Mouse (Mus musculus): Measurements from ENCODE around the gene Neu3.
"Not testable (repeated sequence)": the region's sequence is repeated elsewhere in the genome, so short reads cannot be mapped to it uniquely, and the experiment has no call there.

Neu3 gene

DNA sequence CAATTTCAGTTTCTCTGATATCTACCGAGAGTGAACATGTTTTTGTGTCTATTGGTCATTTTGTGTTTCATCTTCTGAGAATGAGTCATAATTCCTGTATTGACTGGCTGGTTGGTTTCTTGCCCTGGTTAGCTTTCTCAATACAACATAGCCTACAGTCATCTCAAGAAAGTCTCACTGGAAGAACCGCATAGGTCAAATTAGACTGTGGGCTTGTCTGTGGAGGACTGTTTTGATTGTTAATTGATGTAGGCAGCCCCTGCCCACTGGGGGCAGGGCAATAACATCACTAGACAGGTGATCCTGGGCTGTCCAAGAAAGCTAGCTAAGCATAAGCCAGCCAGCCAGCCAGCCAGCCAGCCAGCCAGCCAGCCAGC is 5.6 kb upstream of the Neu3 start:
- DNase-seq (ENCODE audit: low read depth): no peak

DNA sequence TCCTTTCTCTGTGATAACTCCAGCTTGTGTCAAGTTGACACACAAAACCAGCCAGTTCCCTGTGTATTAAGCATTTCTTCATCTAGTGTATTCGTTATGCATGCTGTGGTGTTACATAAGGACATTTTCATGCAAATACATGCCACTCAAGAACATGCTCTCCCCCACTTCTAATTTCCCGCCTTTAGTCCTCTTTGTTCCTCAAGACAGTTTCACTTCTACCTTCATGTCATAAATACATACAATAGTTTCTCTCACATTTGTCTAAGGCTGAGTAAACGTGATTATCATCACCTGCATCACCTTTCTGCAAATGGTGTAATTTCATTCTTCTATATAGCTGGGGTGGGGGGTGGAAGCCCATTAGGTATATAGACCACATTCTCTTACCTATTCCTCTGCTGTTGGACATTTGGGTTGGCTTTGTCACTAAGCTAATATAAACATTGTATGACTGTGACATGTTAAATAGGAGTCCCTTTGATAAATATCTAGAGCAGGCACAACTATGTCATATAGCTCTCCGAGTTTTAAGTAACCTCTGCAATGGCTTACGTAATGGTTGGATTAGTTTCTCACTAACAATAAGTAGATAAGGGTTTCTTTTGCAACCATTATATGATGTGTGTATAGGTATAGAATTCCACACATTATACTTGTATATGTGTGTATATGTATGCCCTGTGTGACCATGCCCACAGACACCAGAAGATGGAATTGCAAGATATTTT is 5.1 kb upstream of the Neu3 start:
- no peak for DNase-seq (ENCODE audit: low read depth)

DNA sequence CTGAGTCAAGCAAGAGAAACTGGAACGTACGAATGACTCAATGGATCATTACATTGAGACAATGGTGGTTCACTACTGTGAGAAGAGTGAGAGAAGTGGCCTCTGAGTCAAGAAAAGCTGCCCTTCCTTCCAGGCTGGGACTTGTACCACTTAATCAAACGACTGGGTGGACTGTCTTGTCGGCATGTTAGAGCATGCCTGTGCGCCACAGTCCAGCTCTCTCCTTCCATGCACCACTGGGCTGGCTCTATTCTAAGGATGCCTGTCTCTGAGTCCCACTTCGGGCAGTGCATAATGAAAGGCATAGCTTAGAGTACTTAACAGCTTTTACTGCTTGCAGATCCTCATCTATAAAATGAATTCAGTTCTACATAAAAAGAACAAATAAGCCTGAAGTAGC is 2.1 kb downstream of the Neu3 start:
- no peak for DNase-seq (ENCODE audit: low read depth)

DNA sequence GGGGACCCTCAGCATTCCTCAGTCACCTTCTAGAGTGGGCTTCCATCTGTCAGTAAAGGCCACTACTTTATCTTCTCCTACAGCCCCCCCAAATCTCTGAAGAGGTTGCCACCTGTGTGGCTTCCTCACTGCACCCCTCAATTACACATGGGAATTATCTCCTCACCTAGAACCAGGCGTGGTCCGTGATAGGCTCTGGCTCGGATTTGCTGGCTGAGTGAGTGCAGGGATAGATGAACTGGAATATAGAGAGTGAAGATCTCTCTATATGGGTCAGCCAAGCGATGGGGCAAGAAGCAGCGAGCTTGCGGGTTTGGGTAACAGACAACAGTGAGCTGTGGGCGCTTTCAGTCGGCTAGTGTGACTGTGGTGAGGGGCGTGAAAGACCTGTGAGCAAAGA is 2.7 kb downstream of the Neu3 start:
- DNase-seq (ENCODE audit: low read depth): no peak

DNA sequence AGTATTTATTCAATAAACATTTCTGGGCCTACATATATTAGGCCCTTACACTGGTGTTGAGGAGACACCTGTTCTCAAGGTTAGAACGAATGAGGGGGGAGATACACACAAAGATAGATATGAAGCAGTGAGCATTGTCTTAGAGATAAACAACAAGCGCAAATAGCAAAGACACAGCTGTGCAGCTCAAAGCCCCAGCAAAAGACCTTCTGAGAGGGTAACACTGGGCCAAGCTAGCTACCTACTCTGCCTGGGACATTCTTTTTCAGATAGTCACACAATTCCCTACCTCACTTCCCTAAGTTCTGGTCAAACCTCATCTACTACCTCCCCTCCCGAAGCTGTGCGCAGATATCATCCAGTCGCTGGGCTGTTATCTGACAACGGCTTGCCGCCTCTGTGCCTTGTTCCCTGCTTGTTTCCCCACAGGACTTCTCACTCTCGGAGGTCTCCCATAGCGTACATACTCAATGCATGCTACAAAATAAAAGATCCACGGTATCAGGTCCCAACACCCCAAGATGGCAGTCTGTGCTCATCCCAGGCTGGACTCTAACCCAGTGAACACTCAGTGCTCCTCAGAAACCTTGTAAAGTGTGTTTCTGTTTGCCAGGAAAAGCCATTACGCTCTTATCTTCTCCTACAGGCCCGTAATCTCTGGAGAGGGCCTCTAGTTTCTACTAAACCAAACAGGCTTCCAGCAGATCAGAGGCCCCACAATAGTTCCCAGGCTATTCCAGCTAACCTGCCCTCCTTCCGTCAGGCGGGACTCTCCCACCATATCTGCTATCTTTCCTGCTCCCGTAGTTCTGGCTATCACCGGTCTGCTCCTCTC is 3.4 kb downstream of the Neu3 start:
- DNase-seq (ENCODE audit: low read depth): no peak

DNA sequence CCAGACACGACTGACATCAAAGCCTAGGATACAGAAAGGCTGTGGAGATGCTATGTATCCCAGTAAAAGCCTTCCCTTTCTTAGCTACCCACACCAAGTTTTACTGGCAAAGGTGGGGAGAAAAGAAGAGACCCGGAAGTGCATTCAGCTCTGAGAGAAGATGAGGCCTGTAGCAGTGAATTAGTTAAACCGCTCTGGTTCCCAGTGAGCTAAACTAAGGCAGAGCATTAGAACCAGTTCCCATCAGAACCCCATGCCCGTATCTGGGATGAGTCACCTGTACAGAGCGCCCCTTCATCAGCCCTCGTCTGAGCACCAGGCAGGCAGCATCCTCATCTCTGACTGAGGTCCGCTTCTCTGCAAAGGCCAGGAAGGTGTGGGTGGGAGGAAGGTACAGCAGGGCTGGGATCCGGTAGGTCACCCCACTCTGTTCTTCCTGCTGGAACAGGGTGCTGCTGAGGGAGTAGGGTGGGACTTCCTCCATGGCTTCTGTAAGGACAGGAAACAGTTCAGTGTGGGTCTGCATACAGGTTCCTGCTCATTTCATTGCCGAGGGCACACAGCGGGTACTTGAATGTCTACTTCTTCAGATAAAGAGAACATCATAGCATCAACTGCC is 5.1 kb downstream of the Neu3 start:
- no peak for DNase-seq (ENCODE audit: low read depth)

DNA sequence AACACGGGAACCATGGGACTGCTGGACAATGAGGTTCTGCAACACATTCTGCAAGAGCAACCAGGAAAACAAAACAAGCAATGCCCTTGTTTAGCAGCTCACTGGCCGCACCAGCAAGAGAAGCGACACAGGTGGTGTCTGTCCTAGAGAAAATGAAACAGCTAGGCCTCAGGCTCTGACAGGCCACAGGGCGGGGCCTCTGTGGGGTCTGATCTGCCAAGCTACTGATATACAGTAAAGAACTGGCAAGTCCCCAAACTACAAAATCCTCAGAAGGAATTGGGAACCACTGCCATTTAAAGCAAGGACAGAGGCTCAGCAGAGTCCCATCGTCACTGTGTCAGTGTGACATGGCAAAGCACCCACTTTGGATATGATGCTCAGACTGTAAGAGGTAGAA is 5.8 kb downstream of the Neu3 start:
- DNase-seq (ENCODE audit: low read depth): no peak

DNA sequence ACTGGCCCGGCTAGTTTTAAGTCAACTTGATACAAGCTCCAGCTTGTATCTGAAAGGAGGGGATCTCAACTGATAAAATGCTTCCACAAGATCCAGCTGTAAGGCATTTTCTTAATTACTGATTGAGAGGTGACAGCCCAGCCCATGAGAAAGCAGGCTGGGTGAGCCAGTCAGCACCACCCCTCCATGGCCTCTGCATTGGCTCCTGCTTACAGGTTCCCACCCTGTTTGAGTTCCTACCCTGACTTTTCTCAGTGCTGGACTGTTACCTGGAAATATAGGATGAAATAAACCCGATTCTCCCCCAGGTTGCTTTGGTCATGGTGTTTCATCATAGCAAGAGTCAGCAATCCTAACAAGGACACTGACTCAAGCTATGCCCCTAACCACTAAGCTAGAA is 6.3 kb downstream of the Neu3 start:
- no peak for DNase-seq (ENCODE audit: low read depth)

DNA sequence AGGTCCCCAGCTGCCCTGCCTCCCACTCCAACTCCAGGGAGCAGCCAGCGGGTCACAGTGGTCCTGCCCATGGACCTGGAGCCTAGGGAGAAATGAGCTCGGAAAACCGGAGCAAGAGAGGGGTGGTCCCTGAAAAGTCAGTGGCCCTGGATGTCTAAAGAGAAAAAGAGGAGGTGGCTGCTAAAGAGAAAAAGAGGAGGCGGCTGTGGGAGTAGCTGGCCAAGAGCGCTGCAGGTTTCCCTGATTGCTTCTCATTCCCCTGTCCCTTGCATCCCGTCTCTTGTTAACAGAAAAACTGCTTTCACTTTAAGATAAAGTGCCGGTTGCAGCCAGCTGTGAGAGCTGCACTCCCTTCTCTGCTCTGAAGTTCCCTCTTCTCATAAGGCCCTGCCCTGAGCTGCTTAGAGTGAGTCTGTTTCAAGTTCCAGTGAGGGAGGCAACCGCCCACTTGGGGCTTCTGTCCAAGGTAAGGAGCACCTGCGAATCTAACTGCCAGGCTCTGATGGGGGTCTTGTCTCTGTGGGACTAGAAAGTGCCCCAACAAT is 10.0 kb downstream of the Neu3 start:
- not testable (repeated sequence) for DNase-seq (ENCODE audit: low read depth)

DNA sequence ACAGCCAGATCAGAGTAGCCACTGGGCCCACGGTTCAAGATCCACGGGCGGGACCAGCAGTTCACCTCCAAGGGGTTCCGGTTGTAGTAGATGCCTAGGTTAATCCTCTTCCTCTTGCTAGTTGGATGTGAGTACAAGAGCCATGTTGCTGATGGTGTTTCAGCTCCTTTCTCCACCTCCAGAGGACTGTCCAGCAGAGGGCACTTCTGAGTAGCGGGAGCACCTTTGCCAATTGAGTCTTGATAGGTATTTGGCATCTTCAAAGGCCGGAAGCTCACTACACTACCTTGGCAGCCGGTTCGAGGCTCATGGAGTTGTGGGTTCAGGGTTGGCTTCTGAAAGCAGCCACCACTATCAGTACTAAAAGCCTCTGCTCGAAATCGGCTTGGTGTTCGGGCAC is 14.8 kb downstream of the Neu3 start:
- DNase-seq (ENCODE audit: low read depth): no peak

DNA sequence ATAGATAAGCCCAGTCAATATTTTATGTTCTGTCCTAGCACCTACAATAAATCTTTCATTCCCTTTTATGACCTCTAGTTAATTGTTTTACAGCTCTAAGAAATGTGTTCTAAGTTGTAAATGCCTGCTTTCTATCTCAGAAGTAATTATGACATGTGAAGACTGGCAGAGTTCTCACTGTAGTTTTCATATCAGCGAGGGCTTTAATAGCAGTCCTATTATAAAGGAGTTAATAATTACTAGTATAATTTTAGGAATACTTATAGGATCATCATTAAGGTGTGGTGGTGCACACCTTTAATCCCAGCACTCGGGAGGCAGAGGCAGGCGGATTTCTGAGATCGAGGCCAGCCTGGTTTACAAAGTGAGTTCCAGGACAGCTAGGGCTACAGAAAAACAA is 16.6 kb downstream of the Neu3 start:
- no peak for DNase-seq (ENCODE audit: low read depth)

DNA sequence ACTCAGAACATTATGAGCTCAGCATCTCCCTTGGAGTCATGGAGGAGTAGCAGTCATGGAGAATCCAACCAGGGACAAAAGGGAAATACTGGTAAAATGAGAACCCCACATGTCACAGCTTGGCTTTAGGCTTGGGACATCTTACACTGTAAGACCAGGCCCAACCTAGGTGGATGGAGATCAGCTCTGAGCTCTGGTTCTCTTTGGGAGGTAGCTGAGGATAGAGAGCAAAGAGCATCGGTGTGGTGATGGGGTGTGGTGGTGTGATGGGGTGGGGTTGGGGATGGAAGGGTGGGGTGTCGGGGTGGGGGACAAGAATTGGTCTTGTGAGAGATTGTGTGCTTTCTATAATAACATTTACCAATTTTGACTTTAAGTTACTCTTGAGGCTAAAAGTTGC is 17.4 kb downstream of the Neu3 start:
- no peak for DNase-seq (ENCODE audit: low read depth)

DNA sequence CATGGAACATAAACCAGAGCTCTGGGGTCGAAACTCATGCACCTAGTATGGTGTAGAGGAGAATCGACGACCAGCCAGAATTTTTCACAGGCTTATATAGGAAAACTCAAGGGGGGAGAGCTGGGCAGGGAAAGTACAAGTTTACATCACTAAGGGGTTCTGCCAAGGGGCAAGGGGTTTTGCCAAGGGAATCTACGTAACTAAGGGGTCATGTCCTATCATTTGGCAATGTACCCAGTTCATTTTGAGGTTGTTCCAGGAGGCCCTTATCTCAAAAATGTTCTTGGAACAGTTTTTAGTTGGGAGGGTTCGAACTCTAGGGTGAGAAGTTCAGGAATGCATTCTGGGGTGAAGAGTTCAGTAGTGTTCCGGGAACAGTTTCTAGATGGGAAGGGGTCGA is 21.2 kb downstream of the Neu3 start:
- not testable (repeated sequence) for DNase-seq (ENCODE audit: low read depth)

DNA sequence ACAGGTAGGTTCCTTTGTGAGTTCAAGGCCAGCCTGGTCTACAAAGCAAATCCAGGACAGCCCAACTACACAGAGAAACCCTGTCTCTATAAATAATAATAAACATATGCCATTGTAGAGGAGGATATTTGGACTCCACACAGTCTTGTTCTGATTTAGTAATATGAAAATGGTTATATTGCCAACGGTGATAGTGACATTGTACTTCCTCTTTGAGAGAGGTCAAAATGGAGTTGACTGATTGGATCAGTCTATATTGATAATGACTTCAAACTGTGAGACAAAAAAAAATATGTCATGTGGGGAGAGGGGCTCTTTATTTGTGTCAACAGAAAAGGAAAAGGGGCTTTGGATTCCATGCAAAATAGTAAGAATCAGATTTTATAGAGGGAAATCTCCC is 22.9 kb downstream of the Neu3 start:
- no peak for DNase-seq (ENCODE audit: low read depth)

DNA sequence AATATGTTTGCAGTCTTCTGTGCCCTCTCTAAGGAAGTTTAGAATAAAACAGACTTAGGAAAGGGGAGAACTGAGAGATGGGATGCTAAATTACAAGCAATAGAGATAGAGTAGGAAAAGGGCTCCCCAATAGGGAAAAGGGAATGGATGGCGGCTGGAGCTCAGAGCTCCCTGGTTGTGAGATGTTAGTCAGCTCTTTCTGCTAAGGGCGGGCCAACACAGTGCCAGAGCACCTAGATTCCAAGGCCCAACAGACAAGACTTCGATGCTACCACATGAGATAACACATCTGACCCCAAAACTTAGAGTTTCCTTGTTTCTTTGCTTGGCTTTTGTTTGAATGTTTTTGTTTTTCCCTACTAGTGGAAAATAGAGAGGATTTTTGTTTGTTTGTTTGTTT is 24.2 kb downstream of the Neu3 start:
- not testable (repeated sequence) for DNase-seq (ENCODE audit: low read depth)

DNA sequence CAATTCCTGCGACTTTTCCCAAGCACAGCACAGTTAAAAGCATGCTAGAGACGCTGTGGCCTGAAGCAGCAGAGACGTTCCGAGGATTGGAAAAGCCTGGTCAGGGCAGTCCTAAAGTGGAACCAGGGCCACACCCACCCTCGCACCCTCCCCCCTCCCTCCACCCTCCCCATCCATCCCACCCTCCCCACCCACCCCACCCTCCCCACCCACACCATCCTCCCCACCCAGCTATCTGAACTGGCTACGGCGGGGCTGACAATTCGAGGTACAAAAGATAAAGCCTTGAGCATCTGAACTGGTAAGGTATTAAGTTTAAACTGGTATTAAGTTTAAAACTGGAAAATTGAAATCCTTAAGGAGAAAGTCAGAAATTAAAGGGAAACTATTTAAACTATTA is 24.7 kb downstream of the Neu3 start:
- DNase-seq (ENCODE audit: low read depth): no peak

DNA sequence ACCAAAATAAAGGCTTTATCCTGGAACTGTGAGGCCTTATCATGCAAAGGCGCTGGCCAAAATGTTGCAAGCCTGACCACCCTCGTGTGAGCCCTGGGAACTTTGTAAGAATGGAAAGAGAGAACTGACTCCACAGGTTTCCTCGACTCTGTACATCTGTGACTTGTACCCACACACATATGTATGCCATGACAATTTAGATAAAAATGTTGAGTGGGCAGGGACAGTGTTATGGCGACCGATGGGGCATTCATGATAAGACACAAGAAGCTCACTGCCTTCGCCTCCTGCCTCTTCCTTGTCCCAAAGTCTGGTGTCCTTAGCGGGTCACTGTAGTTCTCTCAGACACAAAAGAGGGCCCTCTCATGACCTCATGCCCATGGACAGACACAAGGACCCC is 29.1 kb downstream of the Neu3 start:
- DNase-seq (ENCODE audit: low read depth): no peak

DNA sequence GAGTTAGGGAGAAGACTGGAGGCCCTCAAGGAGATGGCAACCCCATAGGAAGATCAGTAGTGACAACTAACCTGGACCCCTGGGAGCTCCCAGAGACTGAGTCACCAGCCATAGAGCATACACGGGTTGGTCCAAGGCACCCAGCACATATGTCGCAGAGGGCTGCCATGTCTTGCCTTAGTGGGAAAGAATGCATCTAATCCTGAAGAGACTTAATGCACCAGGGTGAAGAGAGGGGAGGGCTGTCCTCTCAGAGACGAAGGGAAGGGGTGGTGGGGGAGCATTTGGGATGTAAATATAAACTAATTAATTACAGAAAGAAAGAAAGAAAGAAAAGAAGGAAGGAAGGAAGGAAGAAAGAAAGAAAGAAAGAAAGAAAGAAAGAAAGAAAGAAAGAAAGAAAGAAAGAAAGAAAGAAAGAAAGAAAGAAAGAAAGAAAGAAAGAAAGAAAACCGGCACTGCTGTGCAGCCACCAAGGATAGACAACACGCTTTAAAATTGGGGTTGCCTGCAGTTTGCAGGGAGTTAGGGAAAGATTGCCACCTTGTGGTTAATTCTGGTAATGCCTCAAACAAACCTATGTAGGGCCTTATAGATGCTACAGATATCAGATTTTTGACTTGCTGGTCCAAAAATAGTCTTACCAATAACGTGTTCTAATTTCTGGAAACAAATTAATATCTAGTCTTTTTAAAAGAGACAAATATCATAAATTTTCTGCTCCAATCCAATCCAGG is 30.1 kb downstream of the Neu3 start:
- DNase-seq (ENCODE audit: low read depth): peak; percentile 79

DNA sequence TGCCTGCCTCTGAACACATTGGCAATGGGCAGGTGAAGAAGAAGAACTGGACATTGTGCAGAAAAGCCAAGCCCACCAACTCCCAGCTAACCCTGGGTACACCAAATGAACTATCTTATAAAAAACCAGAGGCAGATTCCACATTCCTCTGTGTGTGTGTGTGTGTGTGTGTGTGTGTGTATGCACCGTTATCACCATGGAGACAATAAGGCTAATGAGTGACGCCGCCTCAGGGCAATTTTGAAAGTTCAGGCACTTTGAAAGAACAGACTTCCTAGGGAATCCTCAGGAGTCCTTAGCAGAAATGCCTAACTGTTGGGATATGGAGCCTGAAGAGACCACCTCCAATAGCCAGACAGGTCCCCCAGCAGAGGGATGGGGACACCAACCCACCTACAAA is 31.0 kb downstream of the Neu3 start:
- DNase-seq (ENCODE audit: low read depth): no peak

DNA sequence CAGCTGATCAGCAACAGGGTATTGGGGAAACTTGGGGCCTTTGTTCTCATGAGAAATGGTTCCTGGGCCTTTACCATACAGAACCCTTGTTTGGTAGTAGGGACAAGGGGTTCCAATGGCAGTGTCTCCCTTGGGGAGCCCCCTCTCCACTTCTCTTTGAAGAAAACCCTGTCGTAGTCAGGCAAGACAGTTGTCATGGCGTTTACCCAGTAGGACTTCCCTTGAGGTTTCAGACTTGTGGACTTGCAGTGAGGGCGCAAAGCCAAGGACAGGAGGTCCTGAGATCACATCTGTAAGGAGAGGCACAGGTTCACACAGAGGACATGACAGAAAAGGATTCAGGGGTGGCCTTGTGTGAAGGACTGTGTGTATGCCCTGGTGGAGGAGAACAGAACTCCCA is 31.7 kb downstream of the Neu3 start:
- DNase-seq (ENCODE audit: low read depth): no peak

DNA sequence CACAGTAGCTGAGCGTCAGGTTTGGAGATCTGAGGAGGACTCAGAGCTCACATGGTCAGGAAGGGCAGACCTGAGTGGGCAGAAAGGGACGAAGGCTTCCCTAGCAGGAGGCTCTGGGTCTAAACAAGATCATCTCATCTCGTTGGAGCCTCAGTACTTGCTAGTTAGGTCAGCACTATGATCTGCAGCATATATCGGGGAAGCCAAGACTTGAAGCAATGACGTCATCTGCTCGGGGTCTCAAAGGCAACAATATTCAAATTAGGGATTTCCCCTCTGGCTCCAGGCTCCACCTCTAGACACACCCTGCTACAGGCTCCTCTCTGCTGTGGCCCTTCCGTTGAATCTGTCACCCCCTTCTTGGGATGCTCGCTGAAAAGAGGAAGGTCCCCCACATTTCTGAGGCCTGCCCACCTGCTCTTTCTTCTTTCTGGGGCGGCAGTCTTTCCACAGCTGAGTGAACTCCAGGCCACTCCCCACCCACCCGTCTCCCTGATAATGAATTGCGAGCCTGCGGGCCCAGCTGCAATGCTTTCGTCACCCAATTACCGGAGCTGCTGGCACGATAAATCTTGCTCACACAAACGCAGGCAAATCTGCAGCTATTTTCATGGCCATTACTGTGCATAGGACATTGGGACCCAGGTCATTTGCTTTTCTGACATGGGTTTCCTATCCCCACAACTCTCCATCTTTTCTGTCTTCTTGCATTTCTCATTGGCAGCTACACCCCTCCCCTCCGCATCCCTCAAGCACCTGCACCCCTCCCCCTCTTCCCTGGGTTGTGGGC is 32.8 kb downstream of the Neu3 start:
- DNase-seq (ENCODE audit: low read depth): no peak

DNA sequence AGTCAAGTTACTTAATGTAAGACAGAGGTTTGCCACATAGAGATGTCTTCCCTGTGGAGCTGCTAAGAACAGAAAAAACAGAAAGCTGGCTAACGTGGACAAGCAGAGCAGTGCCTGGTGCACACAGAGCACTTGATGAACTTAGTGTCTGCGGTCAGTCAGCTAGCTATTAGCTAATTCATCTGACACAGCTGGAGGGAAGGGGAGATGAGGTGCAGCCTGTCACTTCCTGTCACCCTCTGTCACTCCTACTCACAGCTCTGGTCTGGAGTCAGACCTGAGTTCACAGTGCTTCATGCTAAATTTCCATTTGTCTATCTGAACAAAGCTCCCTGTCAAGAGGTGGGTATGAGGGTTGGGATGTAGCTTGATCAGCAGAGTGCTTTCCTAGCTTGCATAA is 34.1 kb downstream of the Neu3 start:
- no peak for DNase-seq (ENCODE audit: low read depth)

Measured in c-Kit-positive CD71-negative TER-119-negative erythroid progenitor cells, embryonic 14.5 days (primary cell).